Mouse (Mus musculus) embryonic facial prominence, embryonic 10.5 days (tissue): Measurements from ENCODE around the gene 4930442H23Rik. TPM values are rescaled to one million over a fixed set of nuclear protein-coding genes. Genes with fewer than 3 reads are reported as not detected.

Source experiments
- DNase-seq: peaks from one replicate; pipeline ENCODE4 v3.0.0-alpha.2; 2017; ENCODE audit warnings: low spot score
- H3K27ac ChIP-seq: fragments of 300-500 bp; sonication (generic); replicated peaks from 2 replicates; pipeline ENCODE4 v1.5.1; 2016; ENCODE audit warnings: mild to moderate bottlenecking
- H3K27me3 ChIP-seq: fragments of 300-500 bp; sonication (generic); replicated peaks from 2 replicates; pipeline ENCODE4 v1.6.1; 2016; ENCODE audit warnings: low read depth, mild to moderate bottlenecking; ENCODE audit not compliant: poor library complexity, severe bottlenecking
- H3K36me3 ChIP-seq: fragments of 300-500 bp; sonication (generic); replicated peaks from 2 replicates; pipeline ENCODE4 v1.6.1; 2016; ENCODE audit warnings: mild to moderate bottlenecking, moderate library complexity
- H3K4me1 ChIP-seq: fragments of 300-500 bp; sonication (generic); 2 replicates; pipeline ENCODE4 v1.6.1; 2016
- H3K4me3 ChIP-seq: fragments of 300-500 bp; sonication (generic); 2 replicates; pipeline ENCODE4 v1.5.1; 2016; ENCODE audit warnings: mild to moderate bottlenecking, moderate library complexity
- H3K9me3 ChIP-seq: fragments of 300-500 bp; sonication (generic); 2 replicates; pipeline ENCODE4 v1.6.1; 2016; ENCODE audit warnings: mild to moderate bottlenecking
- WGBS: fragments of 180-500 bp; shearing (Covaris S2); methylation state at CpG from one replicate; pipeline ENCODE4 v1.1.7; 2016; 5-methylcytosine and 5-hydroxymethylcytosine counted together
- polyA plus RNA-seq: library from polyadenylated mRNA; unstranded; fragments of >200 nt; fragmentation: Nextera tagmentation; extraction: Ambion mirVana; gene quantifications from 2 replicates; pipeline ENCODE4 v1.2.1, GENCODE M21; 2016

4930442H23Rik gene
- polyA plus RNA-seq, 1 experiment from 2014 or later: not detected

- Histone ChIP-seq H3K4me3 (no peak overlapping the region), H3K4me1 (no peaks in the 10 kb centered on the region), H3K36me3 (peaks cover 27% of the 10 kb centered on the region), H3K9me3 (peaks cover 17% of the 10 kb centered on the region; the same call in 1 of the 2 replicates), H3K27me3 (no peaks in the 10 kb centered on the region; the same call in 1 of the 2 replicates), H3K27ac (no peak overlapping the region)
- WGBS: 93% methylated on average over 5 of the region's 5 CpGs
- DNase-seq: no peak
Observed at GRCm38 (mm10) chr10:81210154-81210553, 26.5 kb upstream of the 4930442H23Rik start.

GRCm38 (mm10) chr10:81204137-81204536, 20.5 kb upstream of the 4930442H23Rik start:
- 72% methylated on average over 4 of the region's 4 CpGs for WGBS
- Histone ChIP-seq H3K9me3 (no peaks in the 10 kb centered on the region), H3K27ac (no peak overlapping the region), H3K4me1 (peaks cover 4% of the 10 kb centered on the region; the same call in 1 of the 2 replicates), H3K36me3 (no peaks in the 10 kb centered on the region), H3K4me3 (no peak overlapping the region), H3K27me3 (peaks cover 25% of the 10 kb centered on the region)
- DNase-seq: no peak

GRCm38 (mm10) chr10:81202978-81203720, 19.5 kb upstream of the 4930442H23Rik start:
- H3K4me1 ChIP-seq: peaks cover 4% of the 10 kb centered on the region; the same call in 1 of the 2 replicates
- H3K27ac ChIP-seq: no peak overlapping the region
- no peak overlapping the region for H3K4me3 ChIP-seq
- H3K36me3 ChIP-seq: no peaks in the 10 kb centered on the region
- H3K27me3 ChIP-seq: peaks cover 31% of the 10 kb centered on the region
- 68% methylated on average over 8 of the region's 8 CpGs for WGBS
- DNase-seq: no peak
- no peaks in the 10 kb centered on the region for H3K9me3 ChIP-seq

- Histone ChIP-seq H3K9me3 (no peaks in the 10 kb centered on the region), H3K27me3 (peaks cover 38% of the 10 kb centered on the region), H3K36me3 (no peaks in the 10 kb centered on the region), H3K4me3 (no peak within 1 kb of the TSS), H3K4me1 (peaks cover 4% of the 10 kb centered on the region; the same call in 1 of the 2 replicates), H3K27ac (no peak within 1 kb of the TSS)
- DNase-seq: no peak
- WGBS: 63% methylated on average over 13 of the region's 13 CpGs
Observed at GRCm38 (mm10) chr10:81201807-81202758, 18.4 kb upstream of the 4930442H23Rik start, which contains the start of gene Nmrk2. Gene Nmrk2, minus strand, starts transcription at chr10:81202051.

GRCm38 (mm10) chr10:81200605-81201287, 17.1 kb upstream of the 4930442H23Rik start:
- no peak for DNase-seq
- Histone ChIP-seq H3K4me1 (peaks cover 4% of the 10 kb centered on the region; the same call in 1 of the 2 replicates), H3K9me3 (no peaks in the 10 kb centered on the region), H3K4me3 (no peak overlapping the region), H3K36me3 (no peaks in the 10 kb centered on the region), H3K27me3 (peaks cover 51% of the 10 kb centered on the region), H3K27ac (no peak overlapping the region)
- WGBS: 80% methylated on average over 20 of the region's 20 CpGs

GRCm38 (mm10) chr10:81200141-81200540, 16.5 kb upstream of the 4930442H23Rik start:
- Histone ChIP-seq H3K27me3 (peaks cover 57% of the 10 kb centered on the region), H3K4me1 (peaks cover 4% of the 10 kb centered on the region; the same call in 1 of the 2 replicates), H3K27ac (no peak overlapping the region), H3K4me3 (no peak overlapping the region), H3K9me3 (no peaks in the 10 kb centered on the region), H3K36me3 (no peaks in the 10 kb centered on the region)
- DNase-seq: no peak
- 86% methylated on average over 13 of the region's 13 CpGs for WGBS

- WGBS: 84% methylated on average over 6 of the region's 6 CpGs
- Histone ChIP-seq H3K36me3 (no peaks in the 10 kb centered on the region), H3K27ac (no peak overlapping the region), H3K27me3 (peaks cover 63% of the 10 kb centered on the region), H3K4me3 (no peak overlapping the region), H3K4me1 (peaks cover 12% of the 10 kb centered on the region), H3K9me3 (no peaks in the 10 kb centered on the region)
- no peak for DNase-seq
Observed at GRCm38 (mm10) chr10:81198990-81199389, 15.3 kb upstream of the 4930442H23Rik start.

GRCm38 (mm10) chr10:81198230-81198629, 14.6 kb upstream of the 4930442H23Rik start:
- no peak overlapping the region for H3K27ac ChIP-seq
- peaks cover 70% of the 10 kb centered on the region for H3K27me3 ChIP-seq
- 3% methylated on average over 9 of the region's 9 CpGs for WGBS
- peaks cover 17% of the 10 kb centered on the region for H3K4me1 ChIP-seq
- DNase-seq: peak; percentile 65
- no peaks in the 10 kb centered on the region for H3K36me3 ChIP-seq
- H3K4me3 ChIP-seq: no peak overlapping the region
- no peaks in the 10 kb centered on the region for H3K9me3 ChIP-seq

- H3K4me3 ChIP-seq: no peak overlapping the region
- DNase-seq: no peak
Observed at GRCm38 (mm10) chr10:81197305-81197704, 13.7 kb upstream of the 4930442H23Rik start.

GRCm38 (mm10) chr10:81196470-81197065, 12.9 kb upstream of the 4930442H23Rik start:
- DNase-seq: no peak
- WGBS: 67% methylated on average over 11 of the region's 11 CpGs
- Histone ChIP-seq H3K4me3 (no peak overlapping the region), H3K9me3 (no peaks in the 10 kb centered on the region), H3K27me3 (peaks cover 72% of the 10 kb centered on the region), H3K27ac (no peak overlapping the region), H3K36me3 (peaks cover 1% of the 10 kb centered on the region), H3K4me1 (peaks cover 29% of the 10 kb centered on the region)

More at GRCm38 (mm10) chr10:81197305-81197704, 13.7 kb upstream of the 4930442H23Rik start:
- Histone ChIP-seq H3K27me3 (peaks cover 76% of the 10 kb centered on the region), H3K27ac (no peak overlapping the region), H3K9me3 (no peaks in the 10 kb centered on the region), H3K36me3 (no peaks in the 10 kb centered on the region), H3K4me1 (peaks cover 26% of the 10 kb centered on the region)
- WGBS: 58% methylated on average over 6 of the region's 6 CpGs

GRCm38 (mm10) chr10:81195300-81195699, 11.7 kb upstream of the 4930442H23Rik start:
- Histone ChIP-seq H3K36me3 (peaks cover 14% of the 10 kb centered on the region), H3K27ac (no peak overlapping the region), H3K27me3 (peaks cover 68% of the 10 kb centered on the region), H3K9me3 (no peaks in the 10 kb centered on the region), H3K4me1 (peaks cover 37% of the 10 kb centered on the region), H3K4me3 (no peak overlapping the region)
- 70% methylated on average over 4 of the region's 4 CpGs for WGBS
- DNase-seq: no peak
